Mouse (Mus musculus) frontal cortex, postnatal 10 days (tissue): ENCODE measurements around the gene Ralgds.
"Not testable (repeated sequence)": the region's sequence is repeated elsewhere in the genome, so short reads cannot be mapped to it uniquely, and the experiment has no call there.

Experiments used
- DNase-seq, 2 experiments: peaks; one replicate each; pipeline ENCODE4 v3.0.0; 2022; ENCODE audit warnings: low spot score in 2 of 2, mixed read lengths in 1 of 2

The Ralgds gene

DNA sequence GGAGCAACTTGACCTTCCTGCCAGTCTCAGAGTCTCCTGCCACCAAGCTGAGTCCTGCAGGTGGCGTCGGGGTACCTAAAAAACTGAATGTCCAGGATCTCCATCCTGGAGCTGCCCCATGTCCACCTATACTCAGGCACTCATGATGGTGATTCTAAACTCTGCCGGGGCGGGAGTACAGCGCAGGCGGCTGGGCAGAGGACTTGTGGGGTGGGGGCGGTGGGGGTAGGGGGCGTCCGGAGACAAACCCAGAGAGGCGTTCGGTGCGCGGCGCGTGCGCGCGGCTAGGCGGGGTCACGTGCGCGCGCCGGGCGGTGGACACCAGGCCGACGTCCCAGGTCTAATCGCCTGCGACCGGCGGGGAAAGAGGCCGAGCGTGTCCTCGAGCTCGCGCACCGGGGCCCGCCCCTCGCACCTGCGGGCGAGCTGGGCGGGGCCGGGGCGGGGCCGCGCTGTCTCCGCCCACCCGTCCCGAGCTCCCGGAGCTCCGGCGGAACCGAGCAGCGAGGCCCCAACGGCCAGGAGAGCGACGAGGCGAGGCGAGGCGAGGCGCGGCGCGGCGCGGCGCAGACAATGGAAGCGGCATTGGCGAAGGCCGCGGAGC lies at the start of gene Ralgds:
Ralgds (plus strand) TSS at position 328 of the 604 bp plus-strand sequence.
- peak; percentile 25 to 53 for DNase-seq

DNA sequence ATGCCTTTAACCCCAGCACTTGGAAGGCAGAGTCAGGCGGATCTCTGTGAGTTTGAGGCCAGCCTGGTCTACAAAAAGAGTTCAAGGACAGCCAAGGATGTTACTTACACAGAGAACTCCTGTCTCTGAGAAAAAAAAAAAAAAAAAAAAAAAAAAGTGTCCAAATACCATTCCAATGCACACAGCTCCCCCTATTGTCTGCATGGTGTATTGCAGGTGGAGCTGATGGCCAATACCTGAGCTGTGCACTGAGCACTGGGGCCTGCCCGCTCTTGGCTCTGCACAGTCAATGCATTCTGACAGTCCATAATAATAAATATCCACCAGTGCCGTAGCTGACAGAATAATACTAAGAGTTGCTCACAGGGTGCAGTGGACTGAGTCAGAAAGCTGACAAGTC lies 49.0 kb upstream of the Ralgds start:
- peak in 1 of 2 experiments; percentile 54 for DNase-seq

DNA sequence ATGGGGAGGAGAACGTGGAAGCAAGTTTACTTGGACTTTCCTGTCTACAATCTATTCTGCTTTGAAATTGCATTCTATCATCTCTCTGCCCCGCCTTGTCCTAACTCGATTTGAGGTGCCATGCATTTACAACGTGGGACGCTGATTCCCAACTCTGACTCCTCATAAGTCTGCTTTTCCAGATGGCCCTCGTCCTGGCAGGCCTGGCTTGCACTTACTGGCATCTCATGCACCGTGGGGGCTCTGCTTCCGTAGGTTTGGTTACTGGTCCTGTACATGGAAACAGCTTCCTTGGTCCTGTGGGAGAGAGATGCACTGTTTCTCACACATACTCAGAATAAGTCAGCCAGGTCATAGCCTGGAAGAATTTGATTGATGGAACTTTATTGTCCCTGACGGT lies 48.0 kb upstream of the Ralgds start:
- DNase-seq, result no peak

DNA sequence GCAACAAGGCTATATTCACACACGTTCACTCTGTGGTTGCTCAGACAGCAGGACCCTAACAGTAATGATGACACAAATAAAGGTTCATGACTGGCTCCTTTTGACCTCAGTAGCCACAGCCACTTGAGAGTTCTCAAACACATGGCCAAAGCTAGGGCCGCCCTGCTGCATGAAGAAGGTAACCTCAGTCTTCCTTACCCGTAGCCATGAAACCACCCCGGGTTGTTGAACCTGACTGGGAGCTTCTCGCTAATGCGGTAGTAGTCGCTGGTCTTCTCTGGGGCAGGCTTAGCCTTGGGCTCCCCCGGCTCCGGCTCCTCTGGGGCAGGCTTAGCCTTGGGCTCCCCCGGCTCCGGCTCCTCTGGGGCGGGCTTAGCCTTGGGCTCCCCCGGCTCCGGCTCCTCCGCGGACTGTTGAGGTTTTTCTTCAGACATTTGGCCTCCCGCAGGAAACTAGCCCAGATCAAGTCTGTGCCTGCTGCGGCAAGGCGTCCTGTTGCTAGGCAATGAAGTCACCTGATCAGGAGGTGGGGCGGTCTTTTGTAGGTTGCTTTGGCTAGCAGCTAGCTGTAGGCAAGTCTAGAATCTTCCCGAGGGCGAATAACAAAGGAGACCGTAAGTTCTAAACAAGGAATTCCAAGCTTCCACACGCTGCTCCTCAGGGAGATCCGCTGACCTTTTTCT lies 46.9 kb upstream of the Ralgds start, which contains the start of gene 1700007K13Rik:
1700007K13Rik (minus strand) TSS at position 497 of the 683 bp plus-strand sequence.
- peak in 1 of 2 experiments; percentile 67 for DNase-seq

DNA sequence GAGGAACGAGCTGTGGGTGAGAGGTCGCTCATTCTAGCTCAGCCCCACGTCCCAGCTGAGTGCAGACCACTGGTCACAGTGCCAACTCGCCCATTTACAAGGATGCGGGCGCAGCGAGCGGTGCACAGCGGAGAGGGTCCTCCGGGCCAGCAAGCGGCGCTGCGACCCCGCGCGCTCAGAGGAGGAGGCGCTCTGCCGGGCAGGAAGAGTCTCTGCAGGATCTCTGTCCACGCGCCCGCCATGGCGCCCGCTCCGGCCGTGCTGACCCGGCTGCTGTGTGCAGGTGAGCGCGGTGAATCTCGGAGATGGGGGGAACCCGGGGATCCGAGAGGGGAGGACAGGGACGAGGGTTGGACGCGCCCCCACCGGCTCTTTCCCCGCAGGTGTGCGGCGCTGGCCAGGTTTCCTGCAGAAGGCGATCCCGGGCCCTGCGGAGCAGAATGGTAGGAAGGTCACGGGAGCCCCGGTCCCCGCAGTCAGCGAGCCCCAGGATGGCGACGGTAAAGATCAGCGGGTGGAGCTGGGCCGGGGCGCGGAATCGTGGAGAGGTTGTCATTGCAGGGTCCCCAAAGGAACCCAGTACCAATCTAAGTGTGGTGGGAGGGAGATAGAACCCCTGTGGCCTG lies 45.0 kb upstream of the Ralgds start, which contains the start of gene Mrps2:
Mrps2 (plus strand) TSS at position 207 of the 626 bp plus-strand sequence.
- DNase-seq, result peak; percentile 75 to 82

DNA sequence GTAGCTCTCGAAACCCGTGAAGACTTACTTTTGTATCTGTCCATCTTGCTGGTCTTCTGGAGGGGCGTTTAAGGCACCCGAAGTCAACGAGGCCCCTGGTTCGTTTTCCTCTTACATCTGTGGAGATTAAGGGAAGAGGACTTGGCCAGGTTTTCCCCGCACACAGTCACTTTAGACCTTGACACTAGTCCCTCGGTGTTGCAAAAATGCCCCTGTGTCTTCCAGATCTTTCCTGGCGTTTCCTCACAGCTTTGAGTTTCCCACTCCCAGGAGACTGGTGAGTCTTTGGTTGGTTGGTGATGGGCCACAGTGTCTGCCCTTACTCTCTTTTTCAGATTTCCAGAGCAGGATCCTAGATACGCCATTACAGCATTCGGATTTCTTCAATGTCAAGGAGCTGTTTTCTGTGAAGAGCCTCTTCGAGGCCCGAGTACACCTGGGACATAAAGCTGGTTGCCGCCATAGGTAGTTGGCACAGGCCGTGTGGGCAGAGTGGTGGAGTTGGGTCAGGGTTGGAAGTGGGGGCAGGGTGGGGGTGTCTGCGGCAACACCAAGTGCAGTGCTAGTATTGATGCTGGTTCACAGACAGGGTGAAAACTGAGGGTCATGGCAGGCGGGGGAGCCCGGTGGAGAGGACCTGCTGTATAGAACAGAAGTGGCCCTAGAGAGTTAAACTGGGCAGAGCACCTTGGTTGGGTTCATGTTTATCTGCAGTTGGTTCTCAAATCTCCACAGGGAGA lies 44.3 kb upstream of the Ralgds start:
- DNase-seq, result no peak

DNA sequence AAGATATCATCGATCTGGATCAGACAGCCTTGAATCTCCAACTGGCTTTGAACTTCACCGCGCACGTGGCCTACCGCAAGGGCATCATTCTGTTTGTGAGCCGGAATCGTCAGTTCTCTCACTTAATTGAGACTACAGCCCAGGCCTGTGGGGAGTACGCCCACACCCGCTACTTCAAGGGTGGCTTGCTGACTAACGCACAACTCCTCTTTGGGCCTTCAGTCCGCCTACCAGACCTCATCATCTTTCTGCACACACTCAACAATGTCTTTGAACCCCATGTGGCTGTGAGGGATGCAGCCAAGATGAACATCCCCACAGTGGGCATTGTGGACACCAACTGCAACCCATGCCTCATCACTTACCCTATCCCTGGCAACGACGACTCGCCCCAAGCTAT lies 43.5 kb upstream of the Ralgds start:
- DNase-seq, result no peak

DNA sequence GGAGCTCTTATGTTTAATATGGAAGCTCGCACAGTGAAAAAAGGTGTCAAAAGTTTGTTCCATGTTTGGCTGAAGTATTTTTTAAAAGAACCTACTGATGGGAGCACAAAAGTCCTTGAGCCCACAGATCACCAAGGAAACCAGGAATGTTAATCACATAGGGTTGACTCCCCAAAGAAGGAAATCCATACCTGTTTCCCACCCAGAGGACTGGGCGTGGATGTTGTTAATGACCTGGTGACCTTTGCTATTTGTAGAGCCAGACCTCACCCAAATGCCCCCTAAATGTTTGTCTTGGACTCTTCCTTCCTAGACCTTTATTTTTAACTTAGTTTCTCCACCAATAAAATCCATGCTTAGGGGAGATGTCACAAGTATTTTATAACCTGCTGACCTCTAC lies 42.3 kb upstream of the Ralgds start:
- no peak for DNase-seq

DNA sequence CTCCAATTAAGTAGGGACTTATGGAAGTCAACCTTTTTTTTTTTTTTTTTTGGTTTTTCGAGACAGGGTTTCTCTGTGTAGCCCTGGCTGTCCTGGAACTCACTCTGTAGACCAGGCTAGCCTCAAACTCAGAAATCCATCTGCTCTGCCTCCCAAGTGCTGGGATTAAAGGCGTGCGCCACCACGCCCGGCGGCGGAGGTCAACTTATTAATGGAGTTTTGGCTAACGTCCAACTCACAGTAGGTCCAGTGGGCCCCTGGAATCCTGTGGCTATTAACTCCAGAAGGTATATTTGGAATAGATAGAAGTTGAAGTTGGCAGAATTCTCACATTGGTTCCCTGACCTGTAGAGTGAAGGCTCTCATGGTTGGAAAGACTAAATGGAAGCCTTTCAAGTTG lies 40.9 kb upstream of the Ralgds start:
- DNase-seq, result not testable (repeated sequence)

DNA sequence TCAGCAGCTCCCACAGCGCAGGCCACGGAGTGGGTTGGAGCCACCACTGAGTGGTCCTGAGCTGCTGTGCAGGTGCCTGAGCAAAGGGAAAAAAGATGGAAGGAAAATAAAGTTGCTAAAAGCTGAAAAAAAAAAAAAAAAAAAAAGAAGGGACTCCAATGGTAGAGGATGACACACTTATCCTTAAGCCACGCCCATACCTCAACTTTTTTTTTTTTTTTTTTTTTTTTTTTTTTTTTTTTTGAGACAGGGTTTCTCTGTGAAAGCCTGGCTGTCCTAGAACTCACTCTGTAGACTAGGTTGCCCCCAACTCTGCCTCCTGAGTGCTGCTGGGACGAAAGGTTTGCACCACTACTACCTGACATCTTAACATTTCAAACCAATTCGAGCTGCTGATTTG lies 34.9 kb upstream of the Ralgds start:
- DNase-seq, result not testable (repeated sequence)

DNA sequence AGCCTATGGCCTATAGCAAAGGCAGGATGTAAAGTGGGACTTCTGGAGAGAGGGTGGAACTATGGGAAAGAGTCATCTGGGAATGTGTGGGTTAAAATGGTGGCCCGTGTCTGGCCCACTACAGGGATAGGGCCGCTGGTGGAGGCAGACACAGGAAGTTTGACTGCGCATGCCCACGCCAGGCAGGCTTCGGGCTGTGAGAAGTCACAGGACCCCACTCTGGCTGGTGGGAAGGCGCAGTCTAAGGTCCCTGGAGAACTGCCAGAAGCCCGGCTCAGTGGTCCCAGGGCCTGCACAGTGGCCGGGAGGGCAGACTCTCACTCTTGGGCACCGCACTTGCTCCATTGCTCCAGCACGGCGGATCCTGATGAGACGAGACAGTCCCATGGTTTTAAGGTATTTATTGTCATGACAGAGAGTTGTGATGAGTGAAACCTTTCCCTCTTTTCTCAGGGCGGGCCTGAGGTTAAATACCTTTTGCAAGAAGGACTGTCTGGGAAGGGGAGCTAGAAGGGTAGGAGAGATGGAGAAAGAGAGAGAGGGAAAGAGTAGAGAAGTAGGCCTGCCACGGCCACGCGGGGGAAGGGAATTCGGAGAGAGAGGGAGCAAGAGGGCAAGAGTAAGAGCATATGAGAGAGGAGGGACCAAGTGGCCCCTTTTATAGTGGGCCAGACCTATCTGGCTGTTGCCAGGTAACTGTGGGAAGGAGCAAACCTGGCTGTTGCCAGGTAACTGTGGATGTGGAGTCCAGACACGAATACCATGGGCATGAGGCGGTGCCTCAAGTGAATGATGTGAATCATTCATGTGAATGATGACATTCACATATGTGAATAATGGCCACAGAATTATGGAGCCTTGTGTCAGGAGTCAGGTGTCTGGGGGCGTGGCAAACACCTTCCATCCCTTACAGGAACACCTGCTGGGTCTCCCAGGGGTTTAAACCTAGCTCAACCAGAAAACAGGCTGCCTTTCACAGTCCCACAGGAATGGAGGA lies 33.4 kb upstream of the Ralgds start:
- DNase-seq, result peak in 1 of 2 experiments; percentile 5

DNA sequence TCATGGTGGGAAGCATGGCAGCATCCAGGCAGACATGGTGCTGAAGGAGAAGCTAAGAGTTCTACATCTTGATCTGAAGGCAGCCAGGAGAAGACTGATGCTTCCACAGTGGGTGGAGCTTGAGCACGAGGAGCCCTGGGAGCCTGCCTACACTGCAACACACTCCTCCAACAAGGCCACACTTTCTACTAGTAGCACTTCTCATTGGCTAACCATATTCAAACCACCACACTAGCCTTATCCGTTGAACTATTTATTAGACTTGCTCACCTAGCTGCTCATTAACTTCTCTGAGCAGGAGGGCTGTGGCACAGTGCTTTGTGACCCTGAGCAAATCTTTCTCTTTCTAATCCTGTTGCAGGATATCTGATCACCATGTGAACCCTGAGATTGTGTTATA lies 29.1 kb upstream of the Ralgds start:
- peak in 1 of 2 experiments; percentile 1 for DNase-seq

DNA sequence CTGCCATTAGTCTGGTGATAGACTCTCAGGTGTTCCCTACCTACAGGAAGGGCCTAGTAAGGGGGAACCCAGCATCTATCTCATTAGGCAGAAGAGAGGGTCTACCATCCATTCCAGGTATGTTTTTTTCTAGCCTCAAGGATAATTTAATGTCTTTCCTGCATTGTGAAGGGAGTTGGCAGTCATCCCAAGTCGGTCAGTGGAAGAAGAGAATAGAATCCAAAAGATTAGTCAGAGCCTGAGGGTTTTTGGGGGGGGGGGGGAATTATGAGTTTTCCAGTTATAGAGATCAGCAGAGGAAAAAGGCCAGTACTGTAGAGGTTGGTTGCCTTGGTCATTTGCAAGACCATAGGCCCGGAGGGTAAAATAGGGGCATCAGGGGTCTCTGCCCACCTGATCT lies 18.4 kb upstream of the Ralgds start:
- no peak for DNase-seq

DNA sequence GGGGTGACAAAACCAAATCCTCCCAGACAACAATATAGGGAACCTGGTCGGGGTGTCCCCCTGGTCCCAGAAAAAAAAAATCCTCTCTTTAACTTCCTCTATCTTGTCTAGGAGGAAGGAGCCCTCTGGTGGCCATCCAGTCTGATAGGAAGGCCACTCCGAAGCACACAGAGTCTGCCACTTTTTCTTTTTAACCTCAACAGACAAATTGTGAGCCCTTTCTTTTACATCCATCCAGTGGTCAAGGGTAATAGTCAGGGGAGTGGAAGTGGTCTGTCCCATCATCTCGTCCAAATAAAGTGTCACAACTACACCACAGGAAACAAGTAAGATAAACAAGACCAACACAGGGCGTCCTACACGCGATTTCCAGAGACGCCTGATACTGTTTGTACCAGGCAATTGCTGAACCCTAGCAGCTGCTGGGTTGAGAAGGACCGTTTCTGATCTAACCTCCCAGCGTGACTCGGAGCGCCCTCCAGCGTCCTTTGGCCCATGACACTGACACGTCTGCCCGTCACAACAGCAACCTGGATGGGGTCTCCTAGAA lies 17.6 kb upstream of the Ralgds start:
- no peak for DNase-seq

DNA sequence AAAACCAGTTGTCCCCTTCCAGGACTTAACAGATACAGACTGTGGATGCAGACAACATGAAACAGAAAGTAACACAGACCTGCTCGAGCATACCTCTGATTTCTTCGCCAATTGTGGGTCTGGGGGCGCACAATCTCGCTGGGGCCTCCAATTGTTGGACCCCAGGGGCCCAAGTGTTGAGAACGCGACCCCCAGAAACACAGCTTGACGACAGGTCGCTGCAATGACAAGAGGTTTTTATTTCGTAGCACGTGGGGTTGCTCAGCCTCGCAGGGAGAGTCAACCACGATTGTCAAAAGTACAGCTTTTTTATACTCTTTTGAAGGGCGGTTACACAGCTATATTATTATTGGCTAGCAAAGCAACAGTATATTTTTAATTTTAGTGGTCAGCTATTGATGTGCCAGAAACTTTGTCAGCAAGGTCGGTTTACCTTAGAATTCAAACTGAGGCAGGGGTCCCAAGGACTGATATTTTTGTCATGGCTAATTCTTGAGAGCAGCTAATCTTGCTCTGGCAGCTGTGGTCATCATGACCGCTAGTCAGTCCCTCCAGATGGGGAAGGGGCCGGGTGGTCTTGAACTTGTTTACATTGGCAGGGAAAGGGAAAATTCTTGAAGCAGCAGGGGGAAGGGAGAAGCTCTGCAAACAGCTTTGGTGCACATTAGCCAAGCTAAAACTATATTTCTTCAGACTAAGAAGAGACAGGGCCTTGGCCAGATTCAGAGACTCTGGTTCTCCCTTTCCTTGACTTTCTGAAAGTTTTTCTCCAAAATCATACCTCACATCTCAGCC lies 16.9 kb upstream of the Ralgds start:
- DNase-seq, result no peak

DNA sequence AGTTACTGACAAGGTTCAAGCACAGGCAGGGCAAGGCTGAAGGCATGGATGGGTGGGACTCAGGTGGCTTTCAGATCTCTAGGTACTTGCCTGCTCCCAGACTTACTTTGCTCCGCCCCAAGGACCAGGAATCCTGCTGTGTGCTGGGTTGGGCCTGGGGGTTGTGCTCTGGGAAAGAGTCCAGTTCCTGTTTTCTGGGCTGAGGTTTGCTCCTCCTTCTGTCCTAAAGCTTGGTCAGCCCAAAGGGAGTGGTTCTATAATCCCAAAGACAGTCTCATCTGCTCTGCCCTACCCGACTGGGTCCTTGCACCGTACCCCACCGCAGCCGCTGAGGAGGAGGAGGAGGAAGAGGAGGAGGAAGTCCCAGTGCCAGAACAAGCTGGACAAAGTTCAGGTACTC lies 16.3 kb upstream of the Ralgds start, which contains the start of gene Gbgt1:
Gbgt1 (plus strand) TSS at position 221 of the 400 bp plus-strand sequence.
- no peak for DNase-seq

DNA sequence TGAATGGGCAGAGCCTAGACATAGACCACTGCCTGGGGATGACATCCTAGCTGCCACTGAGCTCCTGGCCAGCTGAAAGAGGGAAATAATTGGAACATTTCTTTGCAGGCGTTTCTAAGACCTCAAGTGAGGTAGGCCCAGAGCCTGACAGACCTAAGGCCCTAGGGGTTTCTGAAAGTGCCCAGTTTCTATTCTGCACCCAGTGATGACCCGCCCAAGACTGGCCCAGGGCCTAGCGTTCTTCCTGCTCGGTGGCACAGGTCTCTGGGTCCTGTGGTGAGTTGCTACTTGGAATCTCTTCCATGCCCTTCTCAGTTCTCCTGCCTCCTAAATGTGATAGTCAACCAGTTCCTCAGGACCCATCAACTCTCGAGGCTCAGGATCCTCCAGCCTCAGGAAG lies 15.4 kb upstream of the Ralgds start:
- DNase-seq, result no peak

DNA sequence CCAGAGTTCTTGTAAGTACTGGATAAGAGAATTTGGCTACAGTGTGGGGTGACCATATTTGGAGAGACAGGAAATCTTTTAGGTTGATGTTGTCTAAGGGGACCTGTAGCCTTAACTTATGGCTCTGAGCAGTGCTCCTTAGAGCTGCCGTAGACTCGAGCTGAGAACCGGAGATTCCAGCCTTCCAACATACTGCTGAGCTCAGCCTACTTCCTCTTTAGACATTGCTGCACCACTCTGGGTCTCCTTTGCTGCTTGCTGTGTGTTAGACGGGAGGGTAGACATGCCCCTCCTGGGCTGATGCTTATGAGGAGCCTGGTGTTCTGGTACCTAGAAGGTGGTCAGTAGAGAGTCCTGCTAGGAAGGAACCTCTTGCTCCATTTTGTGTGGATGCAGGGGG lies 14.5 kb upstream of the Ralgds start:
- no peak for DNase-seq

DNA sequence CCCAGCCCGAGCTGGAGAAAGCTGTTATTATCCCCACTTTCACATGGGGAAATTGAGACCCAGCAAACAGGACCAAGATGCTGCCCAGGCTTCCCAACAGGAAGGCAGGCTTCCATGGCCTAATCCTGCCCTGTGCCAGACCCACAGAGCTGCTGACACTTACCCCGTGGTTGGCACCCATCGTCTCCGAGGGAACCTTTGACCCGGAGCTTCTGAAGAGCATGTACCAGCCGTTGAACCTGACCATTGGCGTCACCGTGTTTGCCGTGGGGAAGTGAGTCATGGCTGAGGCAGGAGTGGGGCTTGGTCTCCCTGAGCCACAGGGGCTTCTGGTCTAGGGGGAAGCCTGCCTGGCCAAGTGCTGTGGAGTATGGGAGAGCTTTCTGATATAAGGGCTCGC lies 9.9 kb upstream of the Ralgds start:
- peak in 1 of 2 experiments; percentile 4 for DNase-seq

DNA sequence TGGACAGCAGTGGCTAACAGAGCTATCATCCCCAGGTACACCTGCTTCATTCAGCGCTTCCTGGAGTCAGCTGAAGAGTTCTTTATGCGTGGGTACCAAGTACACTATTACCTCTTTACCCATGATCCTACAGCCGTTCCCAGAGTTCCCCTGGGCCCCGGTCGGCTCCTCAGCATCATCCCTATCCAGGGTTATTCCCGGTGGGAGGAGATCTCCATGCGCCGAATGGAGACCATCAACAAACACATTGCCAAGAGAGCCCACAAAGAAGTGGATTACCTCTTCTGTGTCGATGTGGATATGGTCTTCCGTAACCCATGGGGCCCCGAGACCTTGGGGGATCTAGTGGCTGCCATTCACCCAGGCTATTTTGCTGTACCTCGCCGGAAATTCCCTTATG lies 8.2 kb upstream of the Ralgds start:
- peak in 1 of 2 experiments; percentile 3 for DNase-seq
